Mouse (Mus musculus) layer of hippocampus, postnatal 25 days (tissue): Measurements from ENCODE around the gene Dad1. TPM values are rescaled to one million over a fixed set of nuclear protein-coding genes. Genes with fewer than 3 reads are reported as not detected.
"Not testable (repeated sequence)": the region's sequence is repeated elsewhere in the genome, so short reads cannot be mapped to it uniquely, and the experiment has no call there.

ENCODE experiments used
- DNase-seq, 2 experiments: peaks; one replicate each; pipeline ENCODE4 v3.0.0; 2022; ENCODE audit warnings: mixed read lengths in 2 of 2, low spot score in 1 of 2; ENCODE audit errors: extremely low spot score in 1 of 2
- total RNA-seq, 2 experiments: library from RNA; stranded (reverse); gene quantifications; 2 replicates each; pipeline ENCODE4 v1.2.3; 2021

Dad1 gene
- total RNA-seq, 2 experiments from 2014 or later: 117 to 132 TPM

GRCm38 (mm10) chr14:54250122-54250521, 3.8 kb downstream of the Dad1 start:
- no peak for DNase-seq

- DNase-seq: no peak
These were observed 4.6 kb downstream of the Dad1 start for GRCm38 (mm10) chr14:54249326-54249725.

GRCm38 (mm10) chr14:54246232-54246631, 7.7 kb downstream of the Dad1 start:
- no peak for DNase-seq

- no peak for DNase-seq
These were observed 9.7 kb downstream of the Dad1 start for GRCm38 (mm10) chr14:54244183-54244582.

GRCm38 (mm10) chr14:54240542-54240941, 13.4 kb downstream of the Dad1 start:
- DNase-seq: no peak

- peak; percentile 65 to 95 for DNase-seq
These were observed 14.7 kb downstream of the Dad1 start for GRCm38 (mm10) chr14:54239002-54239736.

GRCm38 (mm10) chr14:54236881-54237280, 17.0 kb downstream of the Dad1 start:
- no peak for DNase-seq

- DNase-seq: no peak
These were observed 17.9 kb downstream of the Dad1 start for GRCm38 (mm10) chr14:54235825-54236540.

- no peak for DNase-seq
These were observed 19.5 kb downstream of the Dad1 start for GRCm38 (mm10) chr14:54234231-54235040.

GRCm38 (mm10) chr14:54233559-54234143, 20.3 kb downstream of the Dad1 start:
- no peak for DNase-seq

- DNase-seq: no peak
These were observed 20.9 kb downstream of the Dad1 start for GRCm38 (mm10) chr14:54232811-54233558.

GRCm38 (mm10) chr14:54232143-54232542, 21.8 kb downstream of the Dad1 start:
- no peak for DNase-seq

- no peak for DNase-seq
These were observed 22.5 kb downstream of the Dad1 start for GRCm38 (mm10) chr14:54231176-54231956.

- no peak for DNase-seq
These were observed 23.2 kb downstream of the Dad1 start for GRCm38 (mm10) chr14:54230638-54231150.

- not testable (repeated sequence) for DNase-seq
These were observed 24.1 kb downstream of the Dad1 start for GRCm38 (mm10) chr14:54229849-54230248.

GRCm38 (mm10) chr14:54228933-54229713, 24.8 kb downstream of the Dad1 start:
- DNase-seq: peak in 1 of 2 experiments; percentile 13

GRCm38 (mm10) chr14:54228501-54228900, 25.4 kb downstream of the Dad1 start:
- DNase-seq: peak in 1 of 2 experiments; percentile 11

- peak; percentile 70 to 80 for DNase-seq
These were observed 25.9 kb downstream of the Dad1 start for GRCm38 (mm10) chr14:54227911-54228451.
